Mouse (Mus musculus): ENCODE measurements around the gene Stra6. TPM values are rescaled to one million over a fixed set of nuclear protein-coding genes. Genes with fewer than 3 reads are reported as not detected.

Stra6 gene
- polyA plus RNA-seq, 1 experiment from 2014 or later: 0.48 TPM

DNA sequence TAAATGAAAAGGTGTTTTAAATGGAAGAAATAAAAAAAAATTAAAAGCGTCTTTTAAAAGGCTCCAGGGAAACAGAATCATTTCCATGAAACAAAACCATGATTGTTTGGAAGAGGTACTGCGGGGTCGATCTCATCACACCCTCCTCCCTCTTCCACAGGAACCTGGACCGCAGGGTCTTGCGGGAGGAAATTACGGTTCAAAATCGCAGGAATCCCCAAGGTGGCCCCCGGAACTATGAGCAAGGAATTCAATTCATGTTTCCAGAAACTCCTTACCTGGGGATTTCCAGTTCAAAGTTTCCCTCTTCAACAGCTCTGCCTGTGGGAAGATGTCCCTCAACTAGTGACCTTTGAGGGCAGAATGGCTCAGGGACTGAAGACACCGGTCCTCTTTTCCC is 50.4 kb downstream of the Stra6 start:
- TF ChIP-seq CTCF (IDR thresholded peaks at IDR 0.05; ENCODE audit: low read depth): no peak
- WGBS: 24% methylated on average over 9 of the region's 9 CpGs
- ATAC-seq: no peak
- H3K4me1 ChIP-seq (replicated peaks; ENCODE audit: control insufficient read depth, insufficient read depth, low read length): peaks cover 19% of the 10 kb centered on the region
- no peaks in the 10 kb centered on the region for H3K27me3 ChIP-seq (replicated peaks; ENCODE audit: control insufficient read depth, insufficient read depth, low read length)
- no peaks in the 10 kb centered on the region for H3K36me3 ChIP-seq (ENCODE audit: control insufficient read depth, insufficient read depth)
- no peak overlapping the region for H3K4me3 ChIP-seq (ENCODE audit: low read depth, low read length)
- H3K9ac ChIP-seq (ENCODE audit: low read depth, low read length): peak overlapping the region; percentile 11; the same call in 1 of the 2 replicates
- H3K4me2 ChIP-seq (replicated peaks; ENCODE audit: low read depth): peak overlapping the region; percentile 58
- no peaks in the 10 kb centered on the region for H3K9me3 ChIP-seq (ENCODE audit: control insufficient read depth)
- no peak overlapping the region for H3K27ac ChIP-seq (ENCODE audit: low read depth, low read length)

- Histone ChIP-seq H3K9ac (ENCODE audit: low read depth, low read length) (no peak overlapping the region), H3K4me2 (replicated peaks; ENCODE audit: low read depth) (peak overlapping the region; percentile 35; the same call in 1 of the 2 replicates)
- peak; percentile 60 for ATAC-seq
These were observed 51.8 kb downstream of the Stra6 start for GRCm38 (mm10) chr9:58115297-58115925.

DNA sequence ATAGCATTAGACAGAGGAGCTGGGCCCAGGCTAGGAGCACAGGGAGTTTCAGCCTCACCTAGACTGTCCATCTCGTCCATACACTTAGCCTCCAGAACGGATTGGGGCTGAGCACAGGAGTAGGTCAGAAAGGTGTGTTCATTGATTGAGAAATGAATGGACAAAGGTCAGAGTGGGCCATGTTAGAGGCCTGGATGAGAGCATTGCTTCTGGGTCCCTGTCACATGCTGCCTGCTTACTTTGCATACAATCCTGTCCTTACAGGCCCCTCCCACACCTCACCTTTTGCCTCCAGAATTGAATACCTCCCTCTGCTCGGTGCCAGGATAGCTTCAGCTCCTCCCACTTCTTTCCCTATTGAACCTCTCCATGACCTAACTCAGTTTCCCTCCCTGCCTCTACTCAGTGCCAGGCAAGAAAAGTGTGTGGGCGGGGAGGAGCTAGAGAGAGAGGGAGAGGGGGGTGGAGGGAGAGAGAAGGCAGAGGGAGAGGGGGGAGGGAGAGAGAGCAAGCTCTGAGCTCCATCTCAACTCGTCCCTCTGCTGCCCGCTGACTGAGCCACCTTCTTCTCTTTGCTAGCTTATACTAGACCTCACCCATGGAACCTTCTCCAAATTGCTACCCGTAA is 52.5 kb downstream of the Stra6 start:
- peak overlapping the region; percentile 35; the same call in 1 of the 2 replicates for H3K4me2 ChIP-seq (replicated peaks; ENCODE audit: low read depth)
- no peak overlapping the region for H3K4me3 ChIP-seq (ENCODE audit: low read depth, low read length)
- H3K27ac ChIP-seq (ENCODE audit: low read depth, low read length): peak overlapping the region; percentile 71

More at GRCm38 (mm10) chr9:58115297-58115925, 51.8 kb downstream of the Stra6 start:
- Histone ChIP-seq H3K4me1 (replicated peaks; ENCODE audit: control insufficient read depth, insufficient read depth, low read length) (peaks cover 19% of the 10 kb centered on the region), H3K4me3 (ENCODE audit: low read depth, low read length) (no peak overlapping the region), H3K36me3 (ENCODE audit: control insufficient read depth, insufficient read depth) (no peaks in the 10 kb centered on the region), H3K27me3 (replicated peaks; ENCODE audit: control insufficient read depth, insufficient read depth, low read length) (no peaks in the 10 kb centered on the region), H3K9me3 (ENCODE audit: control insufficient read depth) (no peaks in the 10 kb centered on the region), H3K27ac (ENCODE audit: low read depth, low read length) (peak overlapping the region; percentile 71)
- 42% methylated on average over 7 of the region's 7 CpGs for WGBS
- no peak for TF ChIP-seq CTCF (IDR thresholded peaks at IDR 0.05; ENCODE audit: low read depth)

DNA sequence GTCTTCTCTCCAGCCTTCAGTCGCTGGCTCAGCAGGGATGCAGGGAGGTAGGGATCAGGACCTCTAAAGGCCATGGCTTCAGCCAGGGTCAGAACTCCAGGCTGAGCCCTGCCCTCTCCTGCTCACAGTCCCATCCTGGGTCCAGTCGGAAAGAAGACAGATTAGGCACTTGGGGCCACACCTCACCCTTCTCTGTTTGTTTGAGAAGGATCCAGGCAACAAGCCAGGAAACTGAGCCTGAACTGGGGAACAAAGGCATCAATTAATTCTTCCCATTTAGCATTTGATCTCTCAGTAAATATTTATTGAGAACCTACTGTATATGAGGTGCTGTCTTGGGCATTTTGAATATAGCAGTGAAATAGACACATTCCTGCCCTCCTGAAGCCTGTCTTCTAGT is 55.1 kb downstream of the Stra6 start, which contains the start of gene Ccdc33:
Gene Ccdc33, minus strand, starts transcription at position 153 of the 400 bp plus-strand sequence.
- Histone ChIP-seq H3K9ac (ENCODE audit: low read depth, low read length) (no peak within 1 kb of the TSS), H3K4me2 (replicated peaks; ENCODE audit: low read depth) (no peak within 1 kb of the TSS), H3K27ac (ENCODE audit: low read depth, low read length) (no peak within 1 kb of the TSS), H3K27me3 (replicated peaks; ENCODE audit: control insufficient read depth, insufficient read depth, low read length) (no peaks in the 10 kb centered on the region), H3K4me3 (ENCODE audit: low read depth, low read length) (no peak within 1 kb of the TSS), H3K9me3 (ENCODE audit: control insufficient read depth) (no peaks in the 10 kb centered on the region), H3K4me1 (replicated peaks; ENCODE audit: control insufficient read depth, insufficient read depth, low read length) (peaks cover 19% of the 10 kb centered on the region), H3K36me3 (ENCODE audit: control insufficient read depth, insufficient read depth) (no peaks in the 10 kb centered on the region)
- no peak for ATAC-seq
- 17% methylated on average over 2 of the region's 2 CpGs for WGBS
- no peak for TF ChIP-seq CTCF (IDR thresholded peaks at IDR 0.05; ENCODE audit: low read depth)

More for the DNA sequence above, 52.5 kb downstream of the Stra6 start:
- Histone ChIP-seq H3K9me3 (ENCODE audit: control insufficient read depth) (no peaks in the 10 kb centered on the region), H3K4me1 (replicated peaks; ENCODE audit: control insufficient read depth, insufficient read depth, low read length) (peaks cover 19% of the 10 kb centered on the region), H3K9ac (ENCODE audit: low read depth, low read length) (no peak overlapping the region), H3K36me3 (ENCODE audit: control insufficient read depth, insufficient read depth) (no peaks in the 10 kb centered on the region), H3K27me3 (replicated peaks; ENCODE audit: control insufficient read depth, insufficient read depth, low read length) (no peaks in the 10 kb centered on the region)
- ATAC-seq: peak; percentile 75
- WGBS: 45% methylated on average over 7 of the region's 7 CpGs
- no peak for TF ChIP-seq CTCF (IDR thresholded peaks at IDR 0.05; ENCODE audit: low read depth)

GRCm38 (mm10) chr9:58125085-58125484 is 61.5 kb downstream of the Stra6 start:
- Histone ChIP-seq H3K27ac (ENCODE audit: low read depth, low read length) (no peak overlapping the region), H3K9ac (ENCODE audit: low read depth, low read length) (no peak overlapping the region), H3K4me3 (ENCODE audit: low read depth, low read length) (no peak overlapping the region), H3K4me2 (replicated peaks; ENCODE audit: low read depth) (no peak overlapping the region), H3K27me3 (replicated peaks; ENCODE audit: control insufficient read depth, insufficient read depth, low read length) (no peaks in the 10 kb centered on the region; the same call in 1 of the 2 replicates), H3K36me3 (ENCODE audit: control insufficient read depth, insufficient read depth) (no peaks in the 10 kb centered on the region), H3K9me3 (ENCODE audit: control insufficient read depth) (no peaks in the 10 kb centered on the region), H3K4me1 (replicated peaks; ENCODE audit: control insufficient read depth, insufficient read depth, low read length) (no peaks in the 10 kb centered on the region)
- 33% methylated on average over 3 of the region's 3 CpGs for WGBS
- ATAC-seq: peak; percentile 33
- TF ChIP-seq CTCF (IDR thresholded peaks at IDR 0.05; ENCODE audit: low read depth): no peak

GRCm38 (mm10) chr9:58125811-58126210 is 62.2 kb downstream of the Stra6 start:
- Histone ChIP-seq H3K36me3 (ENCODE audit: control insufficient read depth, insufficient read depth) (no peaks in the 10 kb centered on the region), H3K9ac (ENCODE audit: low read depth, low read length) (no peak overlapping the region), H3K4me1 (replicated peaks; ENCODE audit: control insufficient read depth, insufficient read depth, low read length) (no peaks in the 10 kb centered on the region), H3K27me3 (replicated peaks; ENCODE audit: control insufficient read depth, insufficient read depth, low read length) (no peaks in the 10 kb centered on the region; the same call in 1 of the 2 replicates), H3K9me3 (ENCODE audit: control insufficient read depth) (no peaks in the 10 kb centered on the region), H3K4me2 (replicated peaks; ENCODE audit: low read depth) (no peak overlapping the region), H3K4me3 (ENCODE audit: low read depth, low read length) (no peak overlapping the region), H3K27ac (ENCODE audit: low read depth, low read length) (no peak overlapping the region)
- ATAC-seq: no peak
- no peak for TF ChIP-seq CTCF (IDR thresholded peaks at IDR 0.05; ENCODE audit: low read depth)
- WGBS: 38% methylated on average over 4 of the region's 4 CpGs
